Mouse (Mus musculus): ENCODE measurements at regions not wholly inside any gene's neighbourhood (a gene's known extent, or its start where the extent isn't known, plus 50 kb on each side); places are given as distances from the start of the nearest gene placed in this dataset.

DNA sequence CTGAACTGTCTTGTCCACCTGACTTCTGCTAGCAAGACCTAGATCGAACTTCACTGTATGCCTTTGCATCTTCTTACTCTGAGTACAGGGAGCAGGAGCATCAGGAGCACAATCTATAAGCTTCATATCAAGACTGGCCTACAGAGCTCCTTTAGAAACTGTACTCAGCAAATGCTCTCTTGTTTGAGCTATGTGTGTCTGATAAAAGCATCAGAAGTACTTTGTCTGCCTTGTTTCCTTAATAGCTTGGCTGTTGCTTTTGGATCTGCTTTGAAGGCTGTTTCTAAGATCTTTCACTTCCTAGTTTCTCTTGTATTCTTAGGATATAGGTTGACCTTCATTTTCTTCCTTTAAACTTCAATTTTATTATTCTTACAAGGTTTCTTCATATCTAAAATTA lies 175.3 kb upstream of the Cypt12 start:
- no peak for ATAC-seq (replicated peaks; ENCODE audit: insufficient number of reproducible peaks, low FRiP score, low TSS enrichment, poor library complexity, severe bottlenecking)

DNA sequence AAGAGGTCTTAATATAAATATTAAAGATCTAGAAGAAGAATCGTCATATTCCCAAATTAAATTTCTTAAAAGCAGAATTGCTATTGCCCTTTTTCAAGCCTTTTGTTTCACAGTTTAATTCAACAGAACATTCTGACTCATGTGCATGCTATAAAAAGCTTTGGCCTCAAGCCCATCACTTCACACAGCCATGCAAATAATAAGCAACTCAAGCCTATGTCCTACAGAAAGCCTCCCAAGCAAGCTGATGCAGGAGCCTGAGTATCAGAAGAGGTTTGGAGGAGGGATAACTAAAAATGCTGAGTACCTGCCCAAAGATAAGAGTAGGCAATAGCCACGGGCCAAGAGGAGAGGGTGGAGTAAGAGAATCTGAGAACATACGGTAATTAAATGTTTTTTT lies 169.1 kb upstream of the Cypt12 start:
- ATAC-seq (replicated peaks; ENCODE audit: insufficient number of reproducible peaks, low FRiP score, low TSS enrichment, poor library complexity, severe bottlenecking), result no peak

DNA sequence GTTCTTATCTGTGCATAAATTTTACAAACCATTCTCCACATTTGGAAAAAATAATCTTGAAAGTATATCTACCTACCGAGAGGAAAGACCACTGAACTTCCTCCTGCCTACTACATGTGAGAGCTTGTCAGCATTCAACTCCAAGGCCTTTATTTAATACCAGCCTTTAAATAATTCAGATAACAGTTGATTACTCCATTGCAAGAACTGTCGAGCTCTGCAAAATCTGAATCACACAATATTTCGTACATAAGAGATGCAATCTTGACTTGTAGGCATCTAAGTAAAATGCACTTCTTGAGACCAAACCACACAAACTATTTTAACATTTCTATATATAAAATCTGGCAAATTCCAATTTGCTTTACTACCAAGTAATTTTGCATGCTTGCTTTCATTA lies 164.1 kb upstream of the Cypt12 start:
- no peak for ATAC-seq (replicated peaks; ENCODE audit: insufficient number of reproducible peaks, low FRiP score, low TSS enrichment, poor library complexity, severe bottlenecking)

DNA sequence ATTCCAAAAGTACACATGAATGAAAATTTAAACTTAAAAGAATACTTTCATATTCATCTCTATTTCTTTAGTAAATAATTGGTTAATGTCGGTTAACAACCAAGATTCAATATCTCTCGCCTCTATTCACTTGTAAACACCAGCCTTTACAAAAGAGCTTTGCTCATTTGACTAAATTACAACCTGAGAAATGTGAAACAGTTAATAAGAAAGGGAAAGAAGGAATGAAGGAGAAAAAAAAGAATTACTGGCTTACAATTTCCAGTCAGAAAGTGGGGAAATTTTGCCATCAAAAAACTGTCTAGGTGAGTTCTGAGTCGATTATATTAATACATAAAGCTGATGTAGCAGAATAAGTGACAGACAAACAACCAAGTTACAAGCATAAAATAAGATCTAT lies 163.6 kb upstream of the Cypt12 start:
- no peak for ATAC-seq (replicated peaks; ENCODE audit: insufficient number of reproducible peaks, low FRiP score, low TSS enrichment, poor library complexity, severe bottlenecking)

DNA sequence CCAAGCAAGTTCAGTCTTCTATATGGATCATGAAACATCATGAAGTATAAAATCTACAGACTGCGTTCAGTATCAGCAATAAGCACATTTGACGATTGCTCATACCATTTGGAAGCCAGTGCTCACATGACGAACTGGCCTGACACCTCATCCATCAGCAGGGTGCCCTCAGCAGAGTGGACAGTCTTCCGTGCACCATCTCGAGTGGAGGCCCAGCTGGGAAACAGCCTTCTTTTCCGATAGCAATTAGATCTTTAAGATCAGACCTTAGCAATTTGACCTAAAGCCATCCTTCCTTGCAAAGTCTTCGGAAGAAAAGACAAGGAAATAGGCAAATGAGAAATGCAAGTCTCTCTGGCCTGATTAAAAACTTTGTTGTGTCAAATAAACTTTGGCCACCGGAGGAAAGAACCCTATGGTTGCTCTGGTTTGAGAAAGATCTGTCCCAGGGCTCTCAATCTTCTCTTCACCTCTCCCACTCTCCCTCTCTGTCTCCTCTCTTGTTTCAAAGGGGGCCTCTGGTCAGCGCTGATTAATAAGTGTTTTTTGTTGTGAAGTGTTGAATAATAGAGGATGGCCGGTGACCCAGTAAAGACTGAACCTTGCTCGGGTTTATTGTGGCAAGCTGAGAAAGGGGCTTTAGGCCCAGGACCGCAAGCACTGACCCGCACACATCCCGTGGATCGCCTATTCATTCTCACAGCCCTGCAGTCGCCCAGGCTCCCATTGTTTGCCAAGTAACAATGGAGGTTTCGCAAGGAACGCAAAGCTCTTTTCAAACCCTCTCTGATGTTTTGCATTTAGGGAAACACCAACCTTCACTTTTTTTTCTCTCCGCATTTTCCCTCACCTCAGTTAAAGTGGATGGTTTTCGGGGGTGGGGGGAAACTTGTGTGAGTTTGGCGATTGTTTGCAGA lies 162.8 kb upstream of the Cypt12 start:
- no peak for ATAC-seq (replicated peaks; ENCODE audit: insufficient number of reproducible peaks, low FRiP score, low TSS enrichment, poor library complexity, severe bottlenecking)

DNA sequence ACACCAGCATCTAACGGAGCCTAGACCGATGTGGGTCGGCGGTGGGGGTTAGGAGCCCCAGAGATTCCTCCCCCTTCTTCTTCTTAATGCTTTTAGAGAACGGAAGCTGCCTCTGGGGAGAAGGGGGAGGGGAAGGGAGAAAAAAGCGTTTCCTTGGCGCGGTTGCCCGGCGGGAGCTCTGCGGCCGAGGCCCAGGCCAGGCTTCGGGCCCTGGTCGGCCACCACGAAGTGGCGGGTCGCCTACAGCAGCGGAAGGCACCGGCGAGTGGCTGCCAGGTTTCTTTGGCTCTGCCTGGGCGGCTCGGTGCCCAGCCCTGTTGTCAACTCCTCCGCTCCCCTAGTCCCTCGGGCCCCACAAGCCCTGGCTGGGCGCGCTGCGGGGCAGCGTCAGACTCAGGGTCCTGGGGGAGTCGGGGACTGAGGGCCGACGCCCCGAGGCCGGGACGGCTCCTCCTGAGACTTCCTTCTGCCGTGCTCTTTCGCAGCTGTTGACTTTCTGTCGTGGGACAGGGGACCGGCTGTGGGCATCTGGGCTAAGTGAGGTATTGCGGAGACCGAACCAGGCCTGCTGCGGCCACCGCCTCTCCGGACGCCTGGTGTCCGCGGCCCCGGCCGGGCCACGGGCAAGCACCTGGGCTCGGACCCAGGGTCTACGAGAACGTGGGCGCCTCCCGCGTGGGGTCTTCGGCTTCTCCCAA lies 162.0 kb upstream of the Cypt12 start:
- no peak for ATAC-seq (replicated peaks; ENCODE audit: insufficient number of reproducible peaks, low FRiP score, low TSS enrichment, poor library complexity, severe bottlenecking)

DNA sequence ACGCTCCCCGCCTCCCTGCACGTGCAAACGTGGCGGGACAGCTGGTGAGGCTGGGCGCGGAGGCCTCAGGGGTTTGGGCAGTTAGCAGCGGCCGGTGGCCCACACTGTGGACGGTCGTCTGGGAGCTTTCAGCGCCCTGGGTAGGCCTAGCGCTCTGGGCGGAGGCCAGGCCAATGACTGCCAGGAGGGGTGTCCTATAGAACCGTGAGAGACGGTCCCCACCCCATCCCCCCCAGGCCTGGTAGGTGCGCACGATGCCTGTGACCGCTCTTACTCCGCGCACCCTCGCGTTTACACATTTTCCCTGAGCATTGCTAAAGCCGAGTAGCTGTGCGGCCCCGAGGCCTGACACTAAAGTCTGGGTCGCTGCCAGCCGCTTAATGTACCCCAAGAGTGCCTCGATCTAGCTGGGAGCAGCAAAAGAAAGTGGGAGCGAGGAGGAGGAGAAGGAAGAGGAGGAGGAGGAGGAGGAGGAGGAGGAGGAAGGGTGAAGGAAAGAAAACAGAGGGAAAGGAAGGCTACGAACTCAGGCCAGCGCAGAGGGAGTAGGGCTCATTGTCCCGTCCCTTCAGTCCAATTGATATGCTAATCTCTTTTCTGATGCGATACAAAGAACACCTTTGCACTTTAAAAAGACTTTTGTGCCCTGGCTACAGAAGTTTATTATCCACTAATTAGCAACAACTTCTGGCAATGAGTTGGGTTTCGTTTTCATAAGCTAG lies 161.3 kb upstream of the Cypt12 start:
- no peak for ATAC-seq (replicated peaks; ENCODE audit: insufficient number of reproducible peaks, low FRiP score, low TSS enrichment, poor library complexity, severe bottlenecking)

DNA sequence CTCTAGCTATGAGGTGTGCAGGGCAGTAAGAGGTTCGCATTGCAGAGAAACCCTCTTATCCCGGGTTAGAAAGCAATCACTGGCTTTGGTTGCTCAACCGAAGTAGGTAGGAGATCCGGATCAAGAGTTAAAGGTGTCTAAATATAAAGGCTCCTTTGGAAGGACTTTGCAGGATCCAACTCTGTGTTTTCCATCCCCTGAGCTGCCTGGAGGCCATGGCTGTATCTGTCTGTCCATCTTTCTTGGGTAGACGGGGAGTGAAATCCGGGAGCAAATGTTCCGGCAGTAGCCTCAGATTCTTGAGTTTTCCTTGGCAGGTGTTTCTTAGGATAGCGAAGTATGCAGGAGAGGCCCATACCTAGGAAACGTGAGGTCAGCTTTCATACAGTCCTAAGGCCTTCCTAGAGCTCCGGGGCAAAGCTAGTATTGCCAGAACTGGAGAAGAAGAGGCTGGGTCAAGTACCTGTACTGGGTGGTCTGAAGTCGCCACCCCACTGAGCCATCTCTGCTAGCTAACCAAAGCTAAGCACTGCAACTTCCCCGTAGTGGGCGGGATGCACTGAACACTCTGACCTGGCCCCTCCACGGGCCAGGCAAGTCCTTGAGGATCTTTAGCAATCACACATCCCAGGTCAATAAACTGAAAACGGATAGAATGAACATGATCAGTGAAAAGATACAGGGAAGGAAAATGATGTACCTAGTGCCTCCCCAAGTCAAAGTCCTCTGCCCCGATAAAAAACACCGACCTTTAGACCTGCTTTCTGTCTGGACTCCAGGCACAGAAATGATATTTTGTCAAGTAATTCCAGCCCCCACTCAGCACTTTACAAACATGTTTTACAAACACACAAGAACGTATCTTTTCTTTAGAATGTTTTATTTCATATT lies 160.5 kb upstream of the Cypt12 start:
- ATAC-seq (replicated peaks; ENCODE audit: insufficient number of reproducible peaks, low FRiP score, low TSS enrichment, poor library complexity, severe bottlenecking), result no peak

DNA sequence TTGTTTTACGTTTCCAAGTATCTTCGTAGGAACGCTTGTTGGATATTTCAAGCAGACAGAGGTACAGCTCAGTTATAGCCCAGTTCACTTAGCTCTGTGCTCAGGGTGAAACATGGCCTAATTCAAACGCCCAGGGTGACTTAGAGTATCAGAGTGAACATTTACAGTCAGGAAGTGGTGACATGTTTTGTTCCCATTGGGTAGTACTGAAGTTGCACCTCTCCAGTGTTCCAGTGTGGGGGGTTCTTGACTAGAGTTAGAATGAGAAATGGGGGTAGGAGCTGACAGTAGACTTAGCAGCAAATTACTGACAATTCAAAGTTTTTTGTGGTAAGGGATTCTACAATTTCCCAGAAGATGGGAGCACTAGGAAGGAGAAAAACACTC lies 159.9 kb upstream of the Cypt12 start:
- no peak for ATAC-seq (replicated peaks; ENCODE audit: insufficient number of reproducible peaks, low FRiP score, low TSS enrichment, poor library complexity, severe bottlenecking)

DNA sequence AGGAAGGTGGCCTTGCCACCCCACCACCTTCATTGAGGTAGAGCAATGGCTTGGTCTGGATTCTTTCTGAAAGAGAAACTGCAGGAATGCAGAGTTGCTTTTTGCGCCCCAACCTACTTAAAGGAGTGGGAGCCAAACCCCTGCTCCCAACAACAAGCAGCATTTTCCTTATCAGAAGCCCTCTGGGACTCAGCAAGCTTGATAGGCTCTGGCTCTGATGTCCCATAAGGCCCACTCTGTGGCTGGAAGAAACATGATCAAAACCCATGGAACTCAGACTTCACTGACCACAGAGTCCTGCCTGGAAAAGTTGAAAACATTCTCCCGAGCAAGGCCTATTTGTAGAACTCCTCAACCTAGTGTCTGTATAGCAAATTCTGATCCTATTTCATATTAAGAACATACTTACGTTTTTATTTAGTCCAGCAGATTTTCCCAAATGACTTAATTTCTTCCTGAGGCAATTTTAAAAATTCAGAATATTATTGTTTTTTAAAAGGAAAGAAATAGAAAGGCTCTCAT lies 159.4 kb upstream of the Cypt12 start:
- ATAC-seq (replicated peaks; ENCODE audit: insufficient number of reproducible peaks, low FRiP score, low TSS enrichment, poor library complexity, severe bottlenecking), result no peak

DNA sequence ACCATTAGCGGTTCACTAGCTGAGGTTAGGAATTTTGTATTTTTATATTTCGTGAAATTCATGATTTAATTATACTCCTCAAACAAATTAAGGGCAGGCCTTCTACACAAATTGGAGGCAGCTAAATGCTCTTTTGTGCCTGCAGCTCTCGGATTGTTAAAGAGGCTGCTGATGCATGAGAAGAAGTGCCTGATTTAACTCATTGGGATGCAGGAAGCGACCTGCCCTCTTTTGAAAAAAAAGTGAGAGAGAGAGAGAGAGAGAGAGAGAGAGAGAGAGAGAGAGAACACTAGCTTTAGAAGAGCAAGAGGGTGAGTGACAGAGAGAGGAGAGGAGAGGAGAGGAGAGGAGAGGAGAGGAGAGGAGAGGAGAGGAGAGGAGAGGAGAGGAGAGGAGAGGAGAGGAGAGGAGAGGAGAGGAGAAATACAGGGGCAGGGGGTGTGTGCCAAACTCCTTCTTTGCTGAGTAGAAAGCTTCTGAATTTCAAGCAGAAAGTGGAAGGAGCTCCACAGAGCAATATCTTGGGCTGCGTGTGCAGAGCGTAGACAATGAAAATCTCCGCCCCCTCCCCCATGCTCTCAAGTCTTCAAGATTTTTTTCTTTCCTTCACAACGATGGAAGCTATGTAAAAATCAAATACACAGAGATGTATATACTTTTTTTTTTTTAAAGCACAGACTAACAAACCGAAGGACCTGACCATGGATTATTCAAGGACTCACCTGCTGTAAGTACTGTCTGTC lies 158.6 kb upstream of the Cypt12 start:
- ATAC-seq (replicated peaks; ENCODE audit: insufficient number of reproducible peaks, low FRiP score, low TSS enrichment, poor library complexity, severe bottlenecking), result no peak

DNA sequence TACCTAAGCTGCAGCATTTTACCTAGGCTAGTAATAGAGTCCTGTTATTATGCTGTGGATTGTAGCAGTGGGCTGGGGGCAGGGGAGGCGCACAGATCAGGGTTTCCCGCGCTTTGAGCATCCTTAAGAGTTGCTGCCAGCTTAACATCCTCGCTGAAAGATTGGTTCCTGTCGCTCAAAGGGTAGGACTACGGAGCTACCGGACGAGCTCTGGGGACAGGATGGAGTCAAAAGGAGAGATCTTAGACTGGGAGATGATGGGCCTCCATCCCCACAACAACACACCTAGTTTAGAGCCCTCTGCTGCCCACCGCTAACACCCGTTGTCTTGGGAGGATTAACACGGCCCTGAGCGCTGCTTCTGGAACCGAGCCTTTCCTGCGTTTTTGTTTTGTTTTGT lies 157.9 kb upstream of the Cypt12 start:
- ATAC-seq (replicated peaks; ENCODE audit: insufficient number of reproducible peaks, low FRiP score, low TSS enrichment, poor library complexity, severe bottlenecking), result no peak

DNA sequence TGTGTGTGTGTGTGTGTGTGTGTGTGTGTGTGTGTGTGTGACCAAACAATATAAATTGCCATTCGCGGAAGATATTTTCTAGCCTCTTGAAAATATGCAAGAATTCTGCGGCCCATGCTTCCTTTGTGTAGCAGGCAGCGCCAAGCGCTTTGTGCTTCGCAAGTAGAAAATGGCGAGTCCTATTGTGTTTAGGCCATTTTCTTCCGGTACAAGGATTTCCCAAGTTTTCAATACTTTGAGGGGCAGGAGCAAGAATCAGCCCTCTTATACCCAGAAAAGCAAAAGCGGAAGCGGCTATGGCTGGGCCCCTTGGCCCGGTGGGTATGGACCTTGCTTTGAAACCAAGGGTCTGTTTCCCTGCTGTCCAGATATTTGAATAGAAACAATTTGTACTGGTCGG lies 157.4 kb upstream of the Cypt12 start:
- no peak for ATAC-seq (replicated peaks; ENCODE audit: insufficient number of reproducible peaks, low FRiP score, low TSS enrichment, poor library complexity, severe bottlenecking)

DNA sequence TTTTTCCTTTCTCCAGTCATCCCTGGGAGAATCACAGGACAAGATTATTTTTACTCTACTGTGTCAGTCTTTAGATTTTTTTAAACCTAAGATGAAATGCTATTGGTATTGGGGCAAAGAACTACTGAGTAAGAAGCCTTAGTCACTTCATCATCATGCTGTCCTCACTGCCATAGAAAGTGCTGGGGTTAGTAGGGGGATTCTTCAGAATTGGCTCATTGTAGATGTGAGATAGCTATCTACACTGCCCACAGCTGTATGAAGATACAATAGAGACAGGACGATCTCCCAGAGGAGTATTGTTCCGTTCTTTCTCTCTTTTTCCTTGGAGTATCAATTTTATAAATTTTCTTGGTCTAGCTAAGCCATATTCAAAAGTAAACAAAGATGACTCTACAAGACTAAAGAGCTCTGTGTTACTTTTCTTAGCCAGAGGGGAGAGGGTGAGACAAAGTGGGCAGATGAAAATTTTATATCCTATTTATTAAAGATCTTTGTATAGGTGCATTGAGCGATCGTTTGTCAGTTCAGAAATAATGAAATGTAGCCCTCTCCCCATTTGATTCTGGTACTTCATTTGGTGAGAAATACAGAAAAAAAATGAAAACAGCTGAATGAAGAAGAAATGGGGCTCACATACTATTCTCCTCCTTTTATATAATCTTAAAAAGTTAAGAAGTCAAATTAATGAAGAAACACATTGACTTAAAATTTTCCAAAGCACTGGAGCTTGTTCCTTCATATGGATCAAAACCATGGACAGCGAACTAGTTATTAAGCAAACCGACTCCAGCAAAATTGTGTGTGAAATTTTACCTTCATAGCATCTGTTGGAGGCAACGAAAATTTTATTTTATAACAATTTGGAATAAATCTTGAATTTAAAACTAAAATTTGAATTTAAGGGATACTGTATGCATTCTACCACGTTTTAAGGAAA lies 156.6 kb upstream of the Cypt12 start:
- no peak for ATAC-seq (replicated peaks; ENCODE audit: insufficient number of reproducible peaks, low FRiP score, low TSS enrichment, poor library complexity, severe bottlenecking)

DNA sequence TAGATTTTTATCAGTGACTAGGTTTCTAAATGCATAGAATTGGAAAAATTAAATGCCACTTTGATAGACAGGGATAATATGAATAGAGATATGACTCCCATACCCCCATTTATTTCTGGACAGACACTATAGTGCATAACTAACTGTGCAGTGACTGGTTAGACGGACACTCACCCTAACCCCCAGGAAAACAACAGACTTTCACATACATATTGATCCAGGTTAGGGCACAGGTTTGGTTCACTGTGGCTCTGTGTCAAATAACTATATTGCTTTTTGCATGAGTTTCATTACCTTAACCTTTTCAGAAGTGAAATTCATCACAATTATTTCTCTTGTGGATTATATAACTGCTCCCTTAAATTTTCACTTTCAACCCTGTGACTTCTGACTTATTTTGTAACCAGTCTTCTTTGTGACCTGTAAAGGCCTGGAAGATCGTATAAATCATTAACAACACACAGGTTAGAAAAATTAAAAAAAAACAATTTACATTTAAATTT lies 155.6 kb upstream of the Cypt12 start:
- ATAC-seq (replicated peaks; ENCODE audit: insufficient number of reproducible peaks, low FRiP score, low TSS enrichment, poor library complexity, severe bottlenecking), result no peak

DNA sequence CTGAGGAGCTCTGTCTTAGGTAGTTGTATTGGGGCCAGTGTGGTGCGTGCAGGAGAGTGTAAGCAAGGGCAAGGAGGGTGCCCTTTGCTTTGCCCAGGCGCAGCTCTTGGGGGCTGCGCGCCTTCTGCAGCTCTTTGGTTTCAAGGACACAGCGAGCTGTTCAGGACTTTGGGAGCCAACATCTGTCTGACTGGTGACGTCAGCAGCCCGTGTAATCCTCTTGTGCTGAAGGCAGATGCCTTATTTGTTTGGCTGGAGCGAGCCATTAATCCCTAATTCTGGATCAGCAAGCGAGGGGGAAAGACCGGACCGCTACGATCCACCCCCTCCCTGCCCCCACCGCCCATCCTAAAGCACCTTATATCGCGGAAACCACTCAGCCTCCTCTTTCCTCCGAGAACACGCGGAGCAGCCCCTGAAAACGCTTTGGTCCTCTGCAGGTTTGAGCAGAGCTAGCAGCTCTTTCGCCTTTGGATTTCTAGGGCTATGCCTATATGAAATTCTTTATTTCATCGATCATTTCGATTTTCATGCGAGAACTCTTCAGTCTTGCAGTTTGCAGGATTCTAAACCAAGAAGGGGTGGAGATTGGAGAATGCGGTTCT lies 154.5 kb upstream of the Cypt12 start:
- ATAC-seq (replicated peaks; ENCODE audit: insufficient number of reproducible peaks, low FRiP score, low TSS enrichment, poor library complexity, severe bottlenecking), result no peak

Data from monocyte, adult 5-6 weeks (primary cell).